9 mouse cellular contexts compared by ENCODE assay signal in genomic region chr1:137774586-137774985, GRCm38 (mm10).
"Had no signal": no experiment of that assay in that cellular context is flagged by ENCODE, and none has a peak within 500 bp of the region (broad histone marks: within the 10 kb centered on the region; RNA-seq: fewer than 3 reads in every experiment).

No protein-coding gene starts in this region.

- H3K4me2 ChIP-seq: kidney, embryonic 15.5 days; limb, embryonic 12.5 days; midbrain, embryonic 12.5 days had no signal

- H3K27ac ChIP-seq: kidney, embryonic 15.5 days; limb, embryonic 12.5 days; liver, embryonic 14.5 days; midbrain, embryonic 12.5 days had no signal

- DNase-seq: kidney, adult 18-20 months; kidney, postnatal 14 days; layer of hippocampus, adult 9-11 months; lung, adult 18-20 months; right cerebral cortex, postnatal 14 days had no signal

- H3K9me3 ChIP-seq: kidney, embryonic 15.5 days; limb, embryonic 12.5 days; midbrain, embryonic 12.5 days had no signal

- H3K27me3 ChIP-seq: kidney, embryonic 15.5 days; limb, embryonic 12.5 days; midbrain, embryonic 12.5 days had no signal

- H3K4me3 ChIP-seq: kidney, embryonic 15.5 days; limb, embryonic 12.5 days; midbrain, embryonic 12.5 days had no signal

- H3K9ac ChIP-seq: kidney, embryonic 15.5 days; limb, embryonic 12.5 days; liver, embryonic 14.5 days; midbrain, embryonic 12.5 days had no signal

- H3K4me1 ChIP-seq: kidney, embryonic 15.5 days; limb, embryonic 12.5 days; midbrain, embryonic 12.5 days had no signal

- H3K36me3 ChIP-seq: kidney, embryonic 15.5 days; limb, embryonic 12.5 days; midbrain, embryonic 12.5 days had no signal
